Mouse (Mus musculus): ENCODE measurements around the gene Ccnt1. TPM values are rescaled to one million over a fixed set of nuclear protein-coding genes. Genes with fewer than 3 reads are reported as not detected.
A peak's percentile ranks its signal among the peaks of the same experiment; 100 is the strongest.

The Ccnt1 gene
- polyA plus RNA-seq, 1 experiment, result 66.8 TPM

- Histone ChIP-seq H3K4me3 (ENCODE audit: low read depth, low read length) (no peak overlapping the region), H3K36me3 (ENCODE audit: control insufficient read depth, insufficient read depth, low read length, poor library complexity, severe bottlenecking) (no peaks in the 10 kb centered on the region), H3K9ac (ENCODE audit: low read depth, poor library complexity, severe bottlenecking) (no peak overlapping the region), H3K27me3 (ENCODE audit: control insufficient read depth, insufficient read depth, low read length, poor library complexity, severe bottlenecking) (no peaks in the 10 kb centered on the region), H3K27ac (ENCODE audit: insufficient read depth, low read length) (no peak overlapping the region), H3K9me3 (replicated peaks; ENCODE audit: control insufficient read depth, insufficient read depth, low read length, poor library complexity, severe bottlenecking) (no peaks in the 10 kb centered on the region), H3K4me1 (ENCODE audit: control insufficient read depth, insufficient read depth, low read length) (peaks cover 3% of the 10 kb centered on the region)
- TF ChIP-seq POLR2A (IDR thresholded peaks at IDR 0.05; ENCODE audit: insufficient read depth, low read length) (no peak), CTCF (IDR thresholded peaks at IDR 0.05; ENCODE audit: low read depth, low read length) (no peak), EP300 (IDR thresholded peaks at IDR 0.05; ENCODE audit: insufficient read depth, low read depth, low read length) (no peak)
These were observed 31.1 kb upstream of the Ccnt1 start for GRCm38 (mm10) chr15:98601832-98602190.

- no peak for TF ChIP-seq CTCF (IDR thresholded peaks at IDR 0.05; ENCODE audit: low read depth, low read length)
- TF ChIP-seq POLR2A (IDR thresholded peaks at IDR 0.05; ENCODE audit: insufficient read depth, low read length), result no peak
- TF ChIP-seq EP300 (IDR thresholded peaks at IDR 0.05; ENCODE audit: insufficient read depth, low read depth, low read length), result no peak
- Histone ChIP-seq H3K4me1 (ENCODE audit: control insufficient read depth, insufficient read depth, low read length) (peaks cover 3% of the 10 kb centered on the region), H3K4me3 (ENCODE audit: low read depth, low read length) (no peak overlapping the region), H3K36me3 (ENCODE audit: control insufficient read depth, insufficient read depth, low read length, poor library complexity, severe bottlenecking) (no peaks in the 10 kb centered on the region), H3K9ac (ENCODE audit: low read depth, poor library complexity, severe bottlenecking) (no peak overlapping the region), H3K9me3 (replicated peaks; ENCODE audit: control insufficient read depth, insufficient read depth, low read length, poor library complexity, severe bottlenecking) (no peaks in the 10 kb centered on the region), H3K27ac (ENCODE audit: insufficient read depth, low read length) (no peak overlapping the region), H3K27me3 (ENCODE audit: control insufficient read depth, insufficient read depth, low read length, poor library complexity, severe bottlenecking) (no peaks in the 10 kb centered on the region)
These were observed 29.4 kb upstream of the Ccnt1 start for GRCm38 (mm10) chr15:98600036-98600709.

GRCm38 (mm10) chr15:98596609-98597008 lies 25.9 kb upstream of the Ccnt1 start:
- Histone ChIP-seq H3K27ac (ENCODE audit: insufficient read depth, low read length) (no peak overlapping the region), H3K4me1 (ENCODE audit: control insufficient read depth, insufficient read depth, low read length) (peaks cover 3% of the 10 kb centered on the region), H3K27me3 (ENCODE audit: control insufficient read depth, insufficient read depth, low read length, poor library complexity, severe bottlenecking) (no peaks in the 10 kb centered on the region), H3K36me3 (ENCODE audit: control insufficient read depth, insufficient read depth, low read length, poor library complexity, severe bottlenecking) (no peaks in the 10 kb centered on the region), H3K9me3 (replicated peaks; ENCODE audit: control insufficient read depth, insufficient read depth, low read length, poor library complexity, severe bottlenecking) (no peaks in the 10 kb centered on the region), H3K9ac (ENCODE audit: low read depth, poor library complexity, severe bottlenecking) (no peak overlapping the region), H3K4me3 (ENCODE audit: low read depth, low read length) (0 out of 2 replicates have a peak overlapping the region, but pooled peaks have one; percentile 7)
- TF ChIP-seq CTCF (IDR thresholded peaks at IDR 0.05; ENCODE audit: low read depth, low read length), result no peak
- no peak for TF ChIP-seq POLR2A (IDR thresholded peaks at IDR 0.05; ENCODE audit: insufficient read depth, low read length)
- TF ChIP-seq EP300 (IDR thresholded peaks at IDR 0.05; ENCODE audit: insufficient read depth, low read depth, low read length), result no peak

GRCm38 (mm10) chr15:98595049-98595448 lies 24.3 kb upstream of the Ccnt1 start:
- Histone ChIP-seq H3K9me3 (replicated peaks; ENCODE audit: control insufficient read depth, insufficient read depth, low read length, poor library complexity, severe bottlenecking) (no peaks in the 10 kb centered on the region), H3K27me3 (ENCODE audit: control insufficient read depth, insufficient read depth, low read length, poor library complexity, severe bottlenecking) (no peaks in the 10 kb centered on the region), H3K4me1 (ENCODE audit: control insufficient read depth, insufficient read depth, low read length) (peaks cover 3% of the 10 kb centered on the region), H3K27ac (ENCODE audit: insufficient read depth, low read length) (no peak overlapping the region), H3K36me3 (ENCODE audit: control insufficient read depth, insufficient read depth, low read length, poor library complexity, severe bottlenecking) (no peaks in the 10 kb centered on the region), H3K9ac (ENCODE audit: low read depth, poor library complexity, severe bottlenecking) (no peak overlapping the region), H3K4me3 (ENCODE audit: low read depth, low read length) (no peak overlapping the region)
- TF ChIP-seq POLR2A (IDR thresholded peaks at IDR 0.05; ENCODE audit: insufficient read depth, low read length) (no peak), CTCF (IDR thresholded peaks at IDR 0.05; ENCODE audit: low read depth, low read length) (no peak)

DNA sequence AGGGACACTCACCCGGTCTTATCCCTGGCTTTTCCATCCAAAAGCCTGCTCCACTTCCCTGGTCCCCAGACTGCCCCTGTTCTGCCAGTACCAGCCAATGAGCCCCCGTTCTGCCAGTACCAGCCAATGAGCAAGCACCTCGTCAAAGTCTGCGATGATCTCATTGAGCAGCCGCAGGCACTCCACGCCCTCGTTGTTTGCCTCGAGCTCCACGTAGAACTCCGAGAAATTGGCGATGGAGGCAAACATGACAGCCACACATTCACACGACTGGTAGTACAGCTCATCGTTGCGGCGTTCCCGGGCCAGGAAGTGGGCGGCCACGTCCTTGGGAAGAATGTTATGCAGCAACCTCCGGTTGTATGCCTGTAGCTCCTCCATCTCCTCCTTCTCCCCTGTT lies 23.5 kb upstream of the Ccnt1 start:
- H3K4me3 ChIP-seq (ENCODE audit: low read depth, low read length), result peak overlapping the region; percentile 38
- H3K27me3 ChIP-seq (ENCODE audit: control insufficient read depth, insufficient read depth, low read length, poor library complexity, severe bottlenecking), result no peaks in the 10 kb centered on the region
- no peak overlapping the region for H3K9ac ChIP-seq (ENCODE audit: low read depth, poor library complexity, severe bottlenecking)
- H3K36me3 ChIP-seq (ENCODE audit: control insufficient read depth, insufficient read depth, low read length, poor library complexity, severe bottlenecking), result no peaks in the 10 kb centered on the region
- TF ChIP-seq CTCF (IDR thresholded peaks at IDR 0.05; ENCODE audit: low read depth, low read length) (no peak), POLR2A (IDR thresholded peaks at IDR 0.05; ENCODE audit: insufficient read depth, low read length) (no peak), EP300 (IDR thresholded peaks at IDR 0.05; ENCODE audit: insufficient read depth, low read depth, low read length) (no peak)
- no peak overlapping the region for H3K27ac ChIP-seq (ENCODE audit: insufficient read depth, low read length)
- H3K9me3 ChIP-seq (replicated peaks; ENCODE audit: control insufficient read depth, insufficient read depth, low read length, poor library complexity, severe bottlenecking), result no peaks in the 10 kb centered on the region
- H3K4me1 ChIP-seq (ENCODE audit: control insufficient read depth, insufficient read depth, low read length), result peaks cover 3% of the 10 kb centered on the region

DNA sequence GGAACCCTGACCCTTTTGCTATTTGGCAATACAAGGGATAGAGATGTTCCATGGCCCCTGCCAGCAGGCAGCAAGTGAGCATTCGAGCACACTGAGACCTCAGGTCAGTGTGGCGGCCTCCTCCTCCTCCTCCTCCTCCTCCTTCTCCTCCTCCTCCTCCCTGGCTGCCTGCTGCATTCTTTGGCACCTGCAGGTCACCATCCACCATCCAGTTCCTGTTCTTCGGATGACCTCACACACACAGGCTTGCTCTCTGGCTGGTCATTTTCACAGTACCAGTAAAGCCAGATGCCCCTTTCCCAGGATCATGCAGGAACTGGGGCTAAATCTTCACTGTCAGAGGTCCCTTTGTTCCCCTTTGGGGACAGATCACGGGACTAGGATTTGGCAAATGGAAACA lies 20.7 kb upstream of the Ccnt1 start:
- Histone ChIP-seq H3K36me3 (ENCODE audit: control insufficient read depth, insufficient read depth, low read length, poor library complexity, severe bottlenecking) (no peaks in the 10 kb centered on the region), H3K4me1 (ENCODE audit: control insufficient read depth, insufficient read depth, low read length) (peaks cover 3% of the 10 kb centered on the region), H3K9me3 (replicated peaks; ENCODE audit: control insufficient read depth, insufficient read depth, low read length, poor library complexity, severe bottlenecking) (no peaks in the 10 kb centered on the region), H3K9ac (ENCODE audit: low read depth, poor library complexity, severe bottlenecking) (no peak overlapping the region), H3K27me3 (ENCODE audit: control insufficient read depth, insufficient read depth, low read length, poor library complexity, severe bottlenecking) (no peaks in the 10 kb centered on the region), H3K4me3 (ENCODE audit: low read depth, low read length) (no peak overlapping the region), H3K27ac (ENCODE audit: insufficient read depth, low read length) (no peak overlapping the region)
- TF ChIP-seq POLR2A (IDR thresholded peaks at IDR 0.05; ENCODE audit: insufficient read depth, low read length) (no peak), EP300 (IDR thresholded peaks at IDR 0.05; ENCODE audit: insufficient read depth, low read depth, low read length) (no peak), CTCF (IDR thresholded peaks at IDR 0.05; ENCODE audit: low read depth, low read length) (no peak)

Measured in ES-Bruce4 (cell line).